Mouse (Mus musculus) CH12.LX (cell line): ENCODE results near the gene S100a10. TPM values are rescaled to one million over a fixed set of nuclear protein-coding genes. Genes with fewer than 3 reads are reported as not detected.

Experiments used
- DNase-seq: peaks from one replicate; pipeline ENCODE4 v3.0.0-alpha.2; 2013; ENCODE audit errors: extremely low read depth
- H3K27ac ChIP-seq: 2 replicates; pipeline ENCODE4 v1.5.1; 2012; ENCODE audit warnings: low read depth, mild to moderate bottlenecking, control low read depth, moderate library complexity; ENCODE audit not compliant: insufficient read depth
- H3K27me3 ChIP-seq: replicated peaks from 2 replicates; pipeline ENCODE3; 2012; ENCODE audit warnings: inconsistent platforms
- H3K36me3 ChIP-seq, 2 experiments: replicated peaks in 1 of 2; 2 replicates each; pipeline versions ENCODE3 to v1.6.1; 2012; ENCODE audit warnings: inconsistent platforms in 1 of 2, low read length in 1 of 2, mild to moderate bottlenecking in 1 of 2, mixed read lengths in 1 of 2, moderate library complexity in 1 of 2; ENCODE audit not compliant: control insufficient read depth in 1 of 2, insufficient read depth in 1 of 2
- H3K4me1 ChIP-seq, 2 experiments: 2 replicates each; pipeline ENCODE4 v1.6.1; 2012; ENCODE audit warnings: inconsistent platforms in 1 of 2, moderate library complexity in 1 of 2; ENCODE audit not compliant: insufficient read depth in 2 of 2, control insufficient read depth in 1 of 2
- H3K4me2 ChIP-seq: 2 replicates; pipeline ENCODE4 v1.6.1; 2012; ENCODE audit warnings: low read depth, mild to moderate bottlenecking, control low read depth; ENCODE audit not compliant: poor library complexity, insufficient read depth, severe bottlenecking
- H3K4me3 ChIP-seq, 3 experiments: fragments of 150-350 bp in 1 of 3; sonication (generic) in 1 of 3; replicated peaks in 1 of 3; 2 replicates each; pipeline versions ENCODE3 to v1.5.1; 2011 to 2012; ENCODE audit warnings: low read depth in 2 of 3, low read length in 2 of 3, mild to moderate bottlenecking in 2 of 3, moderate library complexity in 2 of 3, control low read depth in 1 of 3, improper control_type of control experiment in 1 of 3, inconsistent platforms in 1 of 3, mixed read lengths in 1 of 3; ENCODE audit not compliant: poor library complexity in 1 of 3
- H3K79me2 ChIP-seq: replicated peaks from 2 replicates; pipeline ENCODE4 v1.6.1; 2012; ENCODE audit warnings: mild to moderate bottlenecking, moderate library complexity; ENCODE audit not compliant: control insufficient read depth, poor library complexity, insufficient read depth, severe bottlenecking; ENCODE audit errors: extremely low read depth
- H3K9ac ChIP-seq: 2 replicates; pipeline ENCODE4 v1.6.1; 2012; ENCODE audit warnings: low read depth, mild to moderate bottlenecking, control low read depth, moderate library complexity; ENCODE audit not compliant: insufficient read depth
- H3K9me3 ChIP-seq: replicated peaks from 2 replicates; pipeline ENCODE3; 2012; ENCODE audit warnings: low read length, inconsistent platforms, mixed read lengths
- BHLHE40 ChIP-seq: IDR thresholded peaks from 2 replicates; pipeline ENCODE4 v1.6.1; 2011; ENCODE audit warnings: mild to moderate bottlenecking, low read depth, low read length, improper control_type of control experiment
- CHD1 ChIP-seq: IDR thresholded peaks from 2 replicates; pipeline ENCODE4 v1.6.1; 2012; ENCODE audit warnings: low read depth, low read length, improper control_type of control experiment, inconsistent platforms
- CHD2 ChIP-seq: IDR thresholded peaks from 2 replicates; pipeline ENCODE4 v1.6.1; 2011; ENCODE audit warnings: low read length, improper control_type of control experiment
- CTCF ChIP-seq, 2 experiments: IDR thresholded peaks in 1 of 2; conservative IDR thresholded peaks in 1 of 2; 2 replicates each; pipeline ENCODE4 v1.5.1; 2011 to 2012; ENCODE audit warnings: low read depth in 2 of 2, low read length in 2 of 2, improper control_type of control experiment in 1 of 2, inconsistent platforms in 1 of 2, mild to moderate bottlenecking in 1 of 2, moderate library complexity in 1 of 2
- E2F4 ChIP-seq: IDR thresholded peaks from 2 replicates; pipeline ENCODE4 v1.6.1; 2011; ENCODE audit warnings: low read depth, low read length, improper control_type of control experiment; ENCODE audit not compliant: insufficient replicate concordance
- ELF1 ChIP-seq: IDR thresholded peaks from 2 replicates; pipeline ENCODE4 v1.6.1; 2014; ENCODE audit warnings: low read depth, mild to moderate bottlenecking, inconsistent platforms, low read length, improper control_type of control experiment
- EP300 ChIP-seq: IDR thresholded peaks from 2 replicates; pipeline ENCODE4 v1.6.1; 2011; ENCODE audit warnings: low read length, improper control_type of control experiment
- ETS1 ChIP-seq: conservative IDR thresholded peaks from 2 replicates; pipeline ENCODE4 v1.6.1; 2012; ENCODE audit warnings: low read depth, mild to moderate bottlenecking, inconsistent platforms, low read length, improper control_type of control experiment, moderate library complexity
- GABPA ChIP-seq: IDR thresholded peaks from 2 replicates; pipeline ENCODE4 v1.6.1; 2012; ENCODE audit warnings: low read depth, low read length, improper control_type of control experiment, inconsistent platforms; ENCODE audit not compliant: insufficient replicate concordance
- HCFC1 ChIP-seq: IDR thresholded peaks from 2 replicates; pipeline ENCODE4 v1.6.1; 2012; ENCODE audit warnings: low read depth, mild to moderate bottlenecking, inconsistent platforms, low read length, improper control_type of control experiment
- IRF4 ChIP-seq: IDR thresholded peaks from 2 replicates; pipeline ENCODE4 v1.6.1; 2014; ENCODE audit warnings: low read depth, mild to moderate bottlenecking, inconsistent platforms, low read length, improper control_type of control experiment
- JUN ChIP-seq: IDR thresholded peaks from 2 replicates; pipeline ENCODE4 v1.6.1; 2011; ENCODE audit warnings: low read depth, mild to moderate bottlenecking, low read length, improper control_type of control experiment, moderate library complexity; ENCODE audit not compliant: insufficient read depth
- JUND ChIP-seq: conservative IDR thresholded peaks from 2 replicates; pipeline ENCODE4 v1.6.1; 2011; ENCODE audit warnings: low read depth, low read length, improper control_type of control experiment
- KAT2A ChIP-seq: IDR thresholded peaks from 2 replicates; pipeline ENCODE4 v1.6.1; 2012; ENCODE audit warnings: low read length, improper control_type of control experiment, inconsistent platforms; ENCODE audit not compliant: insufficient replicate concordance
- MAFK ChIP-seq: IDR thresholded peaks from 2 replicates; pipeline ENCODE4 v1.6.1; 2011; ENCODE audit warnings: low read length, improper control_type of control experiment; ENCODE audit not compliant: insufficient replicate concordance
- MAX ChIP-seq: IDR thresholded peaks from 2 replicates; pipeline ENCODE4 v1.6.1; 2011; ENCODE audit warnings: low read length, improper control_type of control experiment
- MAZ ChIP-seq: IDR thresholded peaks from 2 replicates; pipeline ENCODE4 v1.6.1; 2012; ENCODE audit warnings: low read depth, mild to moderate bottlenecking, inconsistent platforms, low read length, improper control_type of control experiment, moderate library complexity
- MEF2A ChIP-seq: IDR thresholded peaks from 2 replicates; pipeline ENCODE4 v1.6.1; 2014; ENCODE audit warnings: low read depth, mild to moderate bottlenecking, inconsistent platforms, low read length, improper control_type of control experiment, borderline replicate concordance
- MXI1 ChIP-seq: IDR thresholded peaks from 2 replicates; pipeline ENCODE4 v1.6.1; 2011; ENCODE audit warnings: mild to moderate bottlenecking, low read depth, low read length, improper control_type of control experiment
- MYC ChIP-seq: IDR thresholded peaks from 2 replicates; pipeline ENCODE4 v1.6.1; 2011; ENCODE audit warnings: low read depth, mild to moderate bottlenecking, improper control_type of control experiment, low read length
- NELFE ChIP-seq: IDR thresholded peaks from 2 replicates; pipeline ENCODE4 v1.6.1; 2011; ENCODE audit warnings: low read depth, low read length, improper control_type of control experiment
- NRF1 ChIP-seq: IDR thresholded peaks from 2 replicates; pipeline ENCODE4 v1.6.1; 2014; ENCODE audit warnings: low read depth, mild to moderate bottlenecking, inconsistent platforms, low read length, improper control_type of control experiment, moderate library complexity
- PAX5 ChIP-seq: IDR thresholded peaks from 2 replicates; pipeline ENCODE4 v1.6.1; 2012; ENCODE audit warnings: low read length, inconsistent platforms, mixed read lengths
- POLR2A ChIP-seq: IDR thresholded peaks from 2 replicates; pipeline ENCODE4 v1.6.1; 2011; ENCODE audit warnings: low read depth, mild to moderate bottlenecking, improper control_type of control experiment, low read length
- POLR2AphosphoS2 ChIP-seq: IDR thresholded peaks from 2 replicates; pipeline ENCODE4 v1.6.1; 2011; ENCODE audit warnings: low read depth, low read length, improper control_type of control experiment
- RAD21 ChIP-seq: IDR thresholded peaks from 2 replicates; pipeline ENCODE4 v1.6.1; 2011; ENCODE audit warnings: low read depth, mild to moderate bottlenecking, low read length, improper control_type of control experiment, moderate library complexity
- RCOR1 ChIP-seq: conservative IDR thresholded peaks from 2 replicates; pipeline ENCODE4 v1.6.1; 2012; ENCODE audit warnings: low read depth, mild to moderate bottlenecking, inconsistent platforms, low read length, improper control_type of control experiment
- SIN3A ChIP-seq: IDR thresholded peaks from 2 replicates; pipeline ENCODE4 v1.6.1; 2012; ENCODE audit warnings: low read length, improper control_type of control experiment, inconsistent platforms
- SMC3 ChIP-seq: IDR thresholded peaks from 2 replicates; pipeline ENCODE4 v1.6.1; 2011; ENCODE audit warnings: low read depth, low read length, improper control_type of control experiment
- TBP ChIP-seq: conservative IDR thresholded peaks from 2 replicates; pipeline ENCODE4 v1.6.1; 2011; ENCODE audit warnings: low read depth, low read length, improper control_type of control experiment
- TCF12 ChIP-seq: IDR thresholded peaks from 2 replicates; pipeline ENCODE4 v1.6.1; 2014; ENCODE audit warnings: low read depth, mild to moderate bottlenecking, inconsistent platforms, low read length, improper control_type of control experiment
- UBTF ChIP-seq: IDR thresholded peaks from 2 replicates; pipeline ENCODE4 v1.6.1; 2012; ENCODE audit warnings: low read depth, mild to moderate bottlenecking, inconsistent platforms, low read length, improper control_type of control experiment, moderate library complexity
- USF1 ChIP-seq: IDR thresholded peaks from 2 replicates; pipeline ENCODE4 v1.6.1; 2014; ENCODE audit warnings: low read depth, mild to moderate bottlenecking, inconsistent platforms, low read length, improper control_type of control experiment
- USF2 ChIP-seq: conservative IDR thresholded peaks from 2 replicates; pipeline ENCODE4 v1.6.1; 2011; ENCODE audit warnings: low read depth, low read length, improper control_type of control experiment
- ZC3H11A ChIP-seq: IDR thresholded peaks from 2 replicates; pipeline ENCODE4 v1.6.1; 2012; ENCODE audit warnings: low read depth, mild to moderate bottlenecking, inconsistent platforms, low read length, improper control_type of control experiment
- ZKSCAN1 ChIP-seq: IDR thresholded peaks from 2 replicates; pipeline ENCODE4 v1.6.1; 2012; ENCODE audit warnings: low read depth, inconsistent platforms, low read length, improper control_type of control experiment, borderline replicate concordance
- ZMIZ1 ChIP-seq: IDR thresholded peaks from 2 replicates; pipeline ENCODE4 v1.6.1; 2012; ENCODE audit warnings: low read depth, mild to moderate bottlenecking, inconsistent platforms, low read length, improper control_type of control experiment
- ZNF384 ChIP-seq: IDR thresholded peaks from 2 replicates; pipeline ENCODE4 v1.6.1; 2012; ENCODE audit warnings: low read depth, low read length, improper control_type of control experiment, inconsistent platforms
- dilution Hi-C: fragments of 300-500 bp; cut with MboI; formaldehyde crosslinking; loops from 2 replicates; pipeline ENCODE4 v1.14.3; 2020; ENCODE audit warnings: low sequenced_read_pairs; ENCODE audit not compliant: extremely low pct_unique_long_range_greater_than_20kb, extremely low pct_ligation_motif_present
- in situ Hi-C: fragments of 300-500 bp; cut with MboI; formaldehyde crosslinking; loops from 3 replicates; pipeline ENCODE4 v1.14.3; 2019; ENCODE audit warnings: low sequenced_read_pairs, low pct_ligation_motif_present, low pct_unique_long_range_greater_than_20kb, mixed read lengths
- polyA plus RNA-seq: library from polyadenylated mRNA; unstranded; fragments of >175 nt; gene quantifications from 2 replicates; pipeline ENCODE4 v1.2.1, GENCODE M21; 2012; ENCODE audit warnings: low read depth; ENCODE audit not compliant: insufficient read length
- total RNA-seq, 2 experiments: library from RNA; depleted of rRNA; stranded (reverse); fragments of 300-350 nt in 1 of 2; fragments of >200 nt in 1 of 2; gene quantifications; 2 replicates each; pipeline ENCODE4 v1.2.3; 2012 to 2014

The S100a10 gene
- total and polyA plus RNA-seq, 3 experiments, result 213 to 429 (median 352) TPM

- Histone ChIP-seq H3K9me3 (no peaks in the 10 kb centered on the region), H3K9ac (peak overlapping the region; percentile 99), H3K27ac (peak overlapping the region; percentile 73), H3K4me1 (peaks cover 12 to 30% of the 10 kb centered on the region in 2 experiments)
- DNase-seq, result peak; percentile 63
- TF ChIP-seq MAZ, result no peak
- peak; percentile 53 for TF ChIP-seq MAX
- no peak for TF ChIP-seq RCOR1
- no peak for TF ChIP-seq NRF1
- no peak for TF ChIP-seq MAFK
- TF ChIP-seq UBTF, result no peak
- TF ChIP-seq PAX5, result no peak
- TF ChIP-seq E2F4, result no peak
- TF ChIP-seq CTCF (conservative IDR thresholded peaks at IDR 0.05 in 1 of 2, IDR thresholded peaks at IDR 0.05 in 1 of 2; ENCODE audit: low read depth in 2 of 2, low read length in 2 of 2), result no peak
- no peak for TF ChIP-seq USF2
- TF ChIP-seq JUND, result no peak
- TF ChIP-seq NELFE, result 0 out of 2 replicates have a peak, but pooled peaks have one; percentile 23
- TF ChIP-seq MYC, result peak; percentile 54; the same call in 1 of the 2 replicates
- TF ChIP-seq SMC3, result no peak
- peak; percentile 42; the same call in 1 of the 2 replicates for TF ChIP-seq MEF2A
- no peak; the same call in 1 of the 2 replicates for TF ChIP-seq HCFC1
- peak; percentile 42; the same call in 1 of the 2 replicates for TF ChIP-seq ZMIZ1
- TF ChIP-seq ZNF384, result no peak
- 0 out of 2 replicates have a peak, but pooled peaks have one; percentile 44 for TF ChIP-seq TBP
- TF ChIP-seq TCF12, result no peak
- TF ChIP-seq IRF4, result no peak
- no peak for TF ChIP-seq USF1
- TF ChIP-seq RAD21, result no peak
- TF ChIP-seq CHD1, result no peak
- peak; percentile 81 for TF ChIP-seq SIN3A
- 0 out of 2 replicates have a peak, but pooled peaks have one; percentile 8 for TF ChIP-seq BHLHE40
- TF ChIP-seq POLR2AphosphoS2, result no peak
- TF ChIP-seq ZC3H11A, result no peak
- 0 out of 2 replicates have a peak, but pooled peaks have one; percentile 6 for TF ChIP-seq ETS1
- no peak; the same call in 1 of the 2 replicates for TF ChIP-seq POLR2A
- TF ChIP-seq EP300, result 0 out of 2 replicates have a peak, but pooled peaks have one; percentile 29
- TF ChIP-seq KAT2A, result 0 out of 2 replicates have a peak, but pooled peaks have one; percentile 37
- TF ChIP-seq JUN, result no peak
- TF ChIP-seq MXI1, result peak; percentile 84; the same call in 1 of the 2 replicates
- TF ChIP-seq GABPA, result no peak
- no peak for TF ChIP-seq ZKSCAN1
- TF ChIP-seq ELF1, result peak; percentile 62; the same call in 1 of the 2 replicates
- no peak for TF ChIP-seq CHD2
- TF ChIP-seq, all 38 proteins: peak for 13
- H3K36me3 ChIP-seq, result peaks cover 29 to 34% of the 10 kb centered on the region in 2 experiments
- in situ Hi-C loops (no loop called here), dilution Hi-C loops (no loop called here)
- no peaks in the 10 kb centered on the region for H3K27me3 ChIP-seq
- peaks cover 35% of the 10 kb centered on the region for H3K79me2 ChIP-seq
- peak overlapping the region; percentile 81 to 88 (median 84) for H3K4me3 ChIP-seq
- peak overlapping the region; percentile 26 for H3K4me2 ChIP-seq
Observed at GRCm38 (mm10) chr3:93521462-93522057, 33.3 kb upstream of the S100a10 start.
